Mouse (Mus musculus) c-Kit-positive CD71-negative TER-119-negative erythroid progenitor cells, embryonic 14.5 days (primary cell): ENCODE data around the gene H60c.
"Not testable (repeated sequence)": the region's sequence is repeated elsewhere in the genome, so short reads cannot be mapped to it uniquely, and the experiment has no call there.

Experiments
- DNase-seq: peaks from one replicate; pipeline ENCODE4 v3.0.0-alpha.2; 2013; ENCODE audit warnings: low read depth

Gene H60c

GRCm38 (mm10) chr10:3267671-3268070 lies at the start of gene H60c:
Gene H60c, minus strand, starts transcription at chr10:3267771.
- DNase-seq, result no peak

- DNase-seq, result no peak
These were observed 41.2 kb upstream of the H60c start for GRCm38 (mm10) chr10:3308821-3309206.

- DNase-seq, result no peak
These were observed 40.7 kb upstream of the H60c start for GRCm38 (mm10) chr10:3308180-3308820.

- DNase-seq, result no peak
These were observed 40.2 kb upstream of the H60c start for GRCm38 (mm10) chr10:3307752-3308151.

GRCm38 (mm10) chr10:3293969-3294368 lies 26.4 kb upstream of the H60c start:
- no peak for DNase-seq

GRCm38 (mm10) chr10:3281047-3281446 lies 13.5 kb upstream of the H60c start:
- DNase-seq, result peak; percentile 8

GRCm38 (mm10) chr10:3274065-3274464 lies 6.5 kb upstream of the H60c start:
- DNase-seq, result no peak

GRCm38 (mm10) chr10:3271036-3271435 lies 3.5 kb upstream of the H60c start:
- DNase-seq, result no peak

GRCm38 (mm10) chr10:3266729-3267128 lies 842 bp downstream of the H60c start:
- no peak for DNase-seq

GRCm38 (mm10) chr10:3262784-3263183 lies 4.8 kb downstream of the H60c start:
- DNase-seq, result no peak

- DNase-seq, result no peak
These were observed 10.2 kb downstream of the H60c start for GRCm38 (mm10) chr10:3257391-3257790.

GRCm38 (mm10) chr10:3238436-3238835 lies 29.1 kb downstream of the H60c start:
- DNase-seq, result not testable (repeated sequence)

GRCm38 (mm10) chr10:3236638-3237270 lies 30.8 kb downstream of the H60c start:
- DNase-seq, result no peak

GRCm38 (mm10) chr10:3228447-3229195 lies 39.0 kb downstream of the H60c start:
- no peak for DNase-seq
